Mouse (Mus musculus) urinary bladder, adult 18-20 months (tissue): ENCODE results near the gene Tbx1.
A peak's percentile ranks its signal among the peaks of the same experiment; 100 is the strongest.

Experiments used
- DNase-seq, 2 experiments: peaks; one replicate each; pipeline ENCODE4 v3.0.0; 2022; ENCODE audit warnings: low spot score in 2 of 2, mixed read lengths in 2 of 2

Tbx1 gene

DNA sequence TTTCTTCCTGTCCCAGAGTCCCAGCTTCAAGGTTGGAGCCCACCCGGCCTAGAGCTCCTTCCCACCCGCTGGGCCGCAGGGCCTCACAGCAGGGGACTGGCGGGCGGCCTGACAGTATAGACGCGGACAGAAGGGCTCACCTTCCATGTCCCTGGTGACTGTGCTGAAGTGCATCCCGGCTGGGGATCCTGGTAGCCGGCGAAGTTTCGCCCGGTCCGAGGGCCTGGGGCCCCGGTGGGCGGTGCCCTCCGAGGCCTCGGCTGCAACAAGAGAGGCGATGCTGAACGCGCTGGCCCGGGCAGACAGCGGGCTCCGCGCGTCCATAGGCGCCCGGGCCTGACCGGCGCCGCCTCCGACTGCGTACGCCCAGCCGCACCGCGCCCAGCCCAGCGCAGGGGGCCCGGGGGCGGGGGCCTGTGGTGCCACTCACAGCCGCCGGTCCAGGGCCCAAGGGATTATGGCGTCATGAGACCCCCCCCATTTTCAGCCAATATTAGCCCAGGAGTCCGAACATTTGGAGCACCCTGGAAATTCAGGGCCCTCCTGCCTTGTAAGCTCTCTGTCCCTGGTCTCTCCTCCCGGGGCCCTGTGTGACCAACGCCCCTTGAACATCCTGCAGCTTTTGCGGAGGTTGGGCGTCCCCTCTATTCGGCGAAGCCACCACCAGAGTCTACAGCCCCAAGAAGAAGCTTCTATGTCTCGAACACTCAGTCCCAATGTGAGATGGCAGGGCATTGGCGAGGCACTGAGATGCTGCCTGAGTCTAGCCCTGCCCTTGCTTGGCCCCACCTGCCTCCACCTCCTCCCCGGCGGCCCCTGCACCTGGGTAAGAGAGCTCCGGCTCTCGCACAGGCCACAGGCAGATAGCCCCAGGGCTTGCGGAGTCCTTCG is 2.4 kb downstream of the Tbx1 start:
- no peak for DNase-seq

DNA sequence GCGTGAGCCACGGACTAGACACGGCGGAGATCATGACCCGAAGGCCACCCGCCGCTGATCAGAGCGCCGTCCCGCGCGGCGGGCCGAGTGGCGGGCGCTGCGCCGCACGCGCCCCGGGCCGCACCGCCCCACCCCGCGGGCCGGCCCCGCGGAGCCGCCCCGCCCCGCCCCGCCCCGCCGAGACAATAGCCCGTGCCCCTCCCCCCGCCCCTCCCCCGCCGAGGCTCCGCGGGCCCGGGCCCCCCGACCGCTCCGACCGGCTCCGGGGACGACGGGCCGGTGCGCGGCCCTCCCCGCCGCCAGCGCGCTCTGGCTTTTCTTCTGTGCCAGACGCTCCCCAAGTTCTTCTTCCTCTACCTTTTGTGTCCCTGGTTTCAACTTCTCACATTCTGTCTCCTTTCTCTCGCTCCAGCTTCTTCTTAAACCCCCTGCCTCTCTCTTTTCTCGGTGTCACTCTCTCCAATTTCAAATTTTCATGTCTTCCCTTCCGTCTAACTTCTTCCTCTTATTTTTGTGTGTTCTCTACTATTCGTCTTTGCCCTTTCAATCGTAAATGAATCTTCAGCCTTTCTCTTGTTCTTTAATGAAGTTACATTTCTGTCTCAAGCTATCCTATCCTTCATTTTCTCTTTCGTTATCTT is 3.4 kb downstream of the Tbx1 start:
- DNase-seq: no peak

DNA sequence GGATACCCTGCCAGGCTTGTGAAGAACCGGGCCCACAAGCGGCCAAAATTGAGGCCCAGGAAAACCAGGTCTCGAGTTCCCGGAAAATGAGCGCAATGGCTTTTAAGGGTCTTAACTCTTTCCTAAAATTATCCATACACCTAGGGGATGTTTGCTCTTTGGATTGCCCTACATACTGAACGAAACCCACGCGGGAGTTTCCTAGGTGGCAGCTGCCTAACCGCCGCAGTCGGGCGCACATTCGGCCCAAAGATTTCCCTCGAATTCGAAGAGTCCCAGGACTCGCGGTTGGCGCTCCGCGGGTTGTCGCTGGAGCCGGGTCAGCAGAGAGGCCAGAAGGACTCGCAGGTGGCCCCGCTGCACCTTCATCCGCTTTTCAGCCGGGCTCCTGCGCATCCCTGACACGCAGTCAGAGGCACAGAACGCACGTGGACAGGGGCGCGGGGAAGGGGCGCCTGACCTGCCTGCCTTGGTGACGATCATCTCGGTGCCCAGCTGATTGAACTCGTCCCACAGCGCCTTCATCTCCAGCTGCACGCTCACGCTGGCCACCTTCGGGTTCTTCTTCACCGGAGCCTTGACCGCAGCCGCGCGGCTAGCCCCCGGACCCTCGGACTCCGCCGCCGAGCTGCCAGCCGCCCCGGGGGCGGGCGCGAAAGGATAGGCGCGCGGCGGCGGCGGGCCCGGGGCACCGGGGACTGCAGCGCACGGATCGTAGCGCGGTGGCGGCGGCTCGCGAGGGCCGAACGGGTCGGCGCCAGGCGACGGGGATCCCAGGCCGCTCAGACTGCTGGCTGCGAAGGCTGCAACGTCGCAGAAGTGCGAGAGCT is 4.2 kb downstream of the Tbx1 start:
- no peak for DNase-seq

DNA sequence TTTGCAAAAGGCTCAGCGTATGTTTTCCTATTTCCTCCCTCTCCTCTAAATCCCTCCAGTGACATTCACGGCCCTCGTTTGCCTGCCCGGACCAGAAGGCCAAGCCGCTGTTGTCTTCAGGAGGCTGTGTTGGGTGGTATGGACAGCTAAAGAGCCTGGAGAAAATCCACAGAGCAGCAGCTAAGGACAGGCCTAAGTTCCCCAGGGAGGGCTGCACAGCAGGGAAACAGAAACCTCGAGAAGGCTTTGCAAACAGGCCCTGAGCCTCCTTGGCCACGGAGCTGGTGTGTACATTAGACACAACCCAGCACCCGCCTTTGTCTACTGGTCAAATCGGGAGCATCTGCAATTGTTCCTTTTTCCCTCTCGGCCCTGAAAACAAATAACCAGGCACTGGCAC is 4.8 kb downstream of the Tbx1 start:
- DNase-seq: no peak

DNA sequence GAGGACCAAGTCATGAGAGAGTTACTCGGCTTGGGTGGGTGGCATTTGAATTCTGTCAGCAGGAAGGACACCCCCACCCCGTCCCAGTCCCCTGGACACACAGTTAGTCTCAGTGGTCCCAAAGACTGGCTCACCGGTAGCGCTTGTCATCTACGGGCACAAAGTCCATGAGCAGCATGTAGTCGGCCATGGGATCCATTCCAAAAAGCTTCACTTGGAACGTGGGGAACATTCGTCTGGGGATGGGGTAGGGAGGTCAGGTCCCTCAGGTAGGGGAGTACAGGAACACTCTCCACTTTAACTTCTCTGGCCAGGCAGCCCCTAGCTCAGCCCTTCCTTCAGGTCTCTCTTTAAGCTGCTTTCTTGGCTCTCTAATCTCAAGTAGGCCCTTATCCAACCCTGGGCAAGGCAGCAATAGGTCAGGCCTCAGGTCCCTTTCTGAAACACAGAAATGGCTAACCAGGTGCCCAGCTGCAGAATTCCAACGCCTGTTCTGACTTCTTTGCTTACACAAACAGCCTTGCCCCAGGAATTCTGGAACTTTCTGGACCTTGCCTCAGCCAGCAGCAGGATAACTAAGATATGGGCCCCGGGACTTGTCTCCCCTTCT is 5.5 kb downstream of the Tbx1 start:
- no peak for DNase-seq

DNA sequence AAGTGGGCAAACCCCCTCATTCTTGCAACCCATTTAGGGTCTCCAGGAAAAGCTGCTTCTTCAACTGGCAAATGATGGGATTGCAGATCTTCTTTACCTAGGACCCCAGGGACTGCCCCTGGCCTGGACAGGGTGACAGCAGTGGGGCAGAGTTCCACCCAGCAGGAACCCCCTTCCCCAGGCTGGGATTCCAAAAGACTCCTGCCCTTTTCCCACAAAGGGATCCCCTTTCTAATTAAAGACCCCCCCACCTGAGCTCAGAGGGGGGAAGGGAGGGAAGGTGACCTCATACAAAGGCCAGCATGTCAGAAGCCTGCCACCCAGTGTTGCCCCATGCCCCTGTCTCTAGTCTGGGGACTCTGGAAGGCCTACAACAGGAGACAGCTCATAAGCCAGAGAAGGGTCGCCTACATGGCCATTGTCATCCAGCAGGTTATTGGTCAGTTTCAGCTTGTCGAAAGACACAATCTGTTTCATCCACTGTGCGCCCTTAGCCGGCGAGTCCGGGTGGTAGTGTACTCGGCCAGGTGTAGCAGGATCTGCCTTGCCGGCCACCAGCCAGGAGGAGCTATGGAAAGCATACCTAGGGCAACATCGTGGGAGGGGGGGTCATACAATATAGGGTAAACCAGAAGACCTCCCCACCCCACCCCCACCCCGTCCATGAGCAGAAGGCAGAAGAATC is 6.7 kb downstream of the Tbx1 start:
- no peak for DNase-seq

DNA sequence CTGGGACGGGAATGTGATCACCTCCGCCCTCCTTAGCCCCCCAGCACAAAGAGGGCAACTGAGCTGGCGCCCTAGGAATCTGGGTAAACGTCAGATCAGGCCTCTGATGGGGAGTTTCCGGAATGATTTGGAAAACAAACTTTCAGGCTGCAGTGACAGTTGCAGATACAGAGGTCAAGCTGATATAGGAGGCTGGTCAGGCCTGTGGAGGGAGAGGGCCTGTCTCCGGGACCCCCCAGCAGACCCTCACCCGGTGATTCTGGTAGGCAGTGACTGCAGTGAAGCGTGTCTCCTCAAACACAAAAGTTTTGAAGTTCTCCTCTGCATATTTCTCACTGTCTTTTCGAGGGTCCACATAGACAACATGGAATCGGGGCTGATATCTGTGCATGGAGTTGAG is 7.3 kb downstream of the Tbx1 start:
- no peak for DNase-seq

DNA sequence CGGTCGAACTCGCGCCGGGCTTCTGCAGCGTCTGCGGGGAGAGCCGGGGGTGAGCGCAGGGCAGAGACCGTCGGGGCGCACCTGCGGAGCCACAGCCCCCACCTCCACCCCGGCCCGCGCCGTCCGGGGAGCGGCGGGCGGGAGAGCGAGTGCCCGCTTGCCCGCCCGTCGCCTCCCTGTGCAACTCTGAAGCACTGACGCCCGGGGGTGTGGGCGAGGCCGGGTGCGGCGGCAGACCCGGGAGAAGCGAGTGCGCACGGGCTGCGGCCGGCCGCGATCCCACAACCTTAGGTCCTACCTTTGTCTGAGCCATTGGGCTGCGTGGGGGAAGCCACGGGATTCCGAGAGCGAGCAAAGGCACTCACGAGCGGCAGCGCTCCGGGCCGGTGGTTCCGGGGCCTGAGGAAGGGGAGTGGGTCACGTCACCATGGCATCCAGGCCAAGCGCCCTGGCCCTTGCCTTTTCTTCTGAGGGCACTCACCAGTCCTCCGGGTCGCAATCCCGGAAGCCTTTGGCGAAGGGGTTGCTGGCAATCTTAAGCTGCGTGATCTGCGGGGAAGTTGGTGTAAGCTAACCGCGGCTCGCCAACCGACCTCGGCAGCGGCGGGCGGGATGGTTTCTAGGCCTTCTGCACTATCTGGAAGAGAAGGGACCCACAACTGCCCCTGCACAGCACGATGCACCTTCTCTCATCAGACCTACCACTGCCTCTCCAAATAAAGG is 7.9 kb downstream of the Tbx1 start:
- DNase-seq: no peak

DNA sequence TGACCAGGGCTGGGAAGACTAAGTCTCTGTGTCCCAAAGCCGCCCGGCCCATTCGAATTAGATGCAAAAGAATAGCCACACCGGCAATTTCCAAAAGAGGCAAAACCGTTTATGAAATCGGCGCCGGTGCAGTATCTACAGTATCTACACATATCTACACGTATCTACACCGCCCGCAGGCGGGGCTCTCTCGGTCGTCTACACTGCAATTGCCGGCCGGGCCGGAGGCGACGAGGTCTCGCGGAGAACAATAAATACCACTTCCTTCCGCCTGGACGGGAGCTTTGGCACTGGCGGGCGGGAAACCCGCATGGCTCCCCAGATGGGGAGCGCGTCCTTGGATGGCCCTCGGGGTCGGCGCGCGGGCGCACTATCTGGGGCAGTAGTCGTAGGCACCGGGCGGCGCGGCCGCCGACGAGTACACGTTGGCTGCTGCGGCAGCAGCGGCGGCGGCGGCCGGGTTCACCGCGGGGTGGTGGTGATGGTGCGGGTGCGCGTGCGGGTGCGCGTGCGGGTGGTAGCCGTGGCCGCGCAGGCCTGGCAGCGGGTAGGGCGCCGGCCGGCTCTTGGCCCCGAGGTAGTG is 8.8 kb downstream of the Tbx1 start:
- peak in 1 of 2 experiments; percentile 37 for DNase-seq

DNA sequence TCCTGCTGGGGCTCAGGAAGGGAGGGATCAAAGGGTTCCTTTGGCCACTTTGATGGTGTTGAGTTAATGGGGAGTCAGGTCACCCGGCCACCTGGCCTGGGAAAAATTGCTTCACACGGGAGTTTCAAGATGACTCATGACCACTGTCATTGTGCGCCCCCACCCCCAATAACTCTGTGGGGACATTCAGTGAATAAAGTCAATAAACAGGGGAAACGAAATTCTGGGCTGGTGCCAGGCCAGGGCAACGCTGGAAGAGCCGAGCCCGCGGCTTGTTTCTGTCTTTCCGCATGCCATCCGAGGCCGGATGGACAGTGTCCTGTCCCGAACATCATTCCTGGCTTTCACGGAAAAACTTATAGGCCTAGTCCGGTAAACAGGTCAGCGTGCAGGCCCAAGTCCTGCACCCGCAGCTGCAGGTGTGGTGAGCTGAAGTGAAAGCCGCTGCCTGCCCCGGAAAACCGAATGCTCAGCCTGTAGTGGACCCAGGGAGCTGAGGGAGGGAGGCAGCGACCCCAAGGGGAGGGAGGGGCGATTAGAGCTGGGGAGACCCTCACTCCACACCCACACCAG is 9.3 kb downstream of the Tbx1 start:
- DNase-seq: no peak

DNA sequence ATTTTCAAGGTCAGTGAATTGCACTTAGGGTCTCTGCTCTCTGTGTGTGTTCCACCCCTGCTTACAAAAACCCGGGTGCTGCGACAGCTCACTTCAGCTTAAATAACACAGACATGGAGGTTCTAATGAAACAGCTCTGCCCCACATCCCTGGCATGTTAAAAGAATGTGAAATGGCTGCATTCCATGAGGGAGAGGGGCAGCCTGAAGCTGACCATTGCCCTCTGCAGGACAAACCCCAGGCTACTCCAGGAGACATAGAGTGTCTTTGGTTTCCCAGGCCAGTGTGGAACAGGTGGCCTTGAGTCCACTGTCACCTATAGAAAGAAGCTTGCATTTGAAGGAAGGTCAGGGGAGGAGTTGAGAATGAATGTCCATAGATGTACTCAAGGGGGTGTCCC is 10.1 kb downstream of the Tbx1 start:
- no peak for DNase-seq

DNA sequence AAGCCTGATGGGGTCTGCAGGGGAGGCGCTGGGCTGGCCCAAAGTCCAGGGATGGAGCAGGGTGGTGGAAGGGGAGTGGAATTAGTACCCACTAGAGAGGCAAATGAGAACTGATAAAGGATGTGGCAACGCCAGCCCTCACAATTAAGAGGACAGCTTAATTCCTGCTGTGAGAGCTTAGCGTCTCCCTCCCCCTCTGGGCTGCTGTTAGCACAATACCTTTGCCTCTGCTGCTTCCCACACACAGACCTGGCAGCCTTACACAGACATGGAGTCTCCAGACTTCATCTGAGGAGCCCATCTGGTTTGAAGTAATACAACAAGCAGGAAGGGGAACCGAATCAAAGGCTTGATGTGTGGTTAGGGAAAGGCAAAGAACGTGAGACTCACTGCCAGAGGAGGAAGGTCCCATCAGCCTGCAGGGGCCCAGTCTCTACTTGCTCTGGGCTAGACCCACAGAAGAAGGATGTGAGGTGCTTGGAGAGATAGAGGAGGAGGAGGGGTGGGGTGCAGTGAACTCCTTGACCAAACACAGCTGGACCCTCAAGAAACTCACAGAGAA is 12.8 kb downstream of the Tbx1 start:
- DNase-seq: no peak

DNA sequence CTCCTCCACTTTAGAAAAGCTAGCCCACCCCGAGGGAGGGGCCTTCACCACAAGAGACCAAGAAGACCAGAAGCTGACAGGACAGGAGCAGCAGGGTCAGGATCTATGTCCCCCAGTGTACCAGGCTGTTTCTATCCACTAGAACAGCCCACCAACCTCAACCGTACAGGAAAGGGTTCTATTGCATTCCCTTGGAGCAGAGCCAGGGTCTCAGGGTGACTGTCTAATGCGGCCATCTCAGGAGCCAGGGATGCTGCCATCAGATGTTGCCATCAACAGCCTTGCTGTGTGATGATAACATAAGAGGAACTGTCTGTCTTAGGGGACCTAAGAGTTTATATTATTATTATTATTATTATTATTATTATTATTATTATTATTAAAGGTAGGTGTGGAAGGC is 13.4 kb downstream of the Tbx1 start:
- DNase-seq: no peak

DNA sequence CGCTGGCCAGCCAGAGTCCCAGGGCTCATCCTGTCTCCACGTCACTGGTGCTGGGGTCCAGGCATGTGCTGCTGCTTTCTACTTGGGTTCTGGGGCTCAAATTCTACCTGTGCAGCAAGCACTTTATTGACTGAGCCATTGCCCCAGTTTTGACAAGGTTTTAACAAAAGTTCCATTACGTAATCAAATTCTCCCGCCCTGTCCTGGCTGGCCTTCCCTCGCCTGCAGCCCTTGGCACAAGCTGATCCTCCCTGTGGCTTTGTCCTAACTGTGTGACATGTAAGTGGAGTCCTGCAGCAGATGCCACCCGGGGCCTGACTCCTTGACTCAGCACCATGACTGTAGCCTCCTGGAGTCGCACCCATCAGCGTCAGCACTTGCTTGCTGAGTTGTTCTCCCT is 16.3 kb downstream of the Tbx1 start:
- DNase-seq: no peak

DNA sequence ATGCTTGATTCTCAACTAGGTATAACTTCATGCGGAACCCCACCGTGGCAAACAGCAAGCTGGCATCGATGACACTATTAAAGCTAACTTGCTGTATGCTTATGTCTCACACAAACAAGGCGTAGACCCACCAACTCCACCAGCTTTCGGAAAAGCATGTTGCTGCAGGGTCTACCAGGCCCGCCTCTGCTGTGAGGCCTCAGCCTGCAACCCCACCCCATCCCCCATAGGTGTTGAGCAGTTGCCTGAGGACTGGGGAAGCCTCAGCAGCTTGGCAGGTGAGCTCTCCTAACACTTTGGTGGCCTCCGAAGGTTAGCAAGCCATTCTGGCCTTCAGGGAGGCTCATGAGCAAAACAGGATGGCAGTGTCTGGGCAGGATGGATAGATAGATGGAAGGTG is 21.9 kb downstream of the Tbx1 start:
- no peak for DNase-seq

DNA sequence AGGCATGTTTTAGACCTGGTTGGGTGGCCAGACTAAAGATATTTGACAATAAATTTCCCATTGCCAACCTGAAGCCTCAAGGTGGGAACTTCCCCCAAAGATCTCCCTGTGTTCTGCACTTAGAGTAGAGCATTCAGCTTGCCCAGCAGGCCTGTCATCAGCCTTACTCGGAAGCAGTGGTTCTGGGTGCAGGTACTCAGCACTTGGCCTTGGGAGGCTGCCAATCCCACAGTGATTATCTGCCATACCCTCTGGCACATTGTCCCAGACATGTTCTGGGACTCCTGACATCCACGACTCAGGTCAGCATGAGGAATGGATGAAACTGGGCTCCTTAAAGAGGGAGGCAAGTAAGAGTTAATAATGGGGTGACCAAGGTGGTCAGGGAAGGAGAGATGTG is 26.0 kb downstream of the Tbx1 start:
- no peak for DNase-seq

DNA sequence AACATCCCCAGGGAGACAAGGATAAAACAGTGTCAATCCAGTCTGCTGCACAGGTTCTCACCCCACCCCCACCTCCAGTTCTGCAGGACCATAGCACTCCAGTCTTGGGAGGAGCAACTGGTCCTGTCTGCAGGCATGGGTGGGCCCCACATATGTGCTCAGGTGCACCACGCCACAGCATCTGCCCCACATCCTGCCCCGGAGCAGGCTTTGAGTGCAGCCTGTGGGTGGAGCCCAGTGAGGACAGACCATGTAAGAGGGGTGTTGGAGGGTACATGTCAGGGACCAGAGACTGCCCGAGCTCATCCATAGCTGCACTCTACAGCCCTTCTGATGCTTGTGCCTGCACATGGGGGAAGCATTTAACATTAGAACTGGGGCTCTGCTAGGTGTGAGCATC is 34.0 kb downstream of the Tbx1 start:
- no peak for DNase-seq

DNA sequence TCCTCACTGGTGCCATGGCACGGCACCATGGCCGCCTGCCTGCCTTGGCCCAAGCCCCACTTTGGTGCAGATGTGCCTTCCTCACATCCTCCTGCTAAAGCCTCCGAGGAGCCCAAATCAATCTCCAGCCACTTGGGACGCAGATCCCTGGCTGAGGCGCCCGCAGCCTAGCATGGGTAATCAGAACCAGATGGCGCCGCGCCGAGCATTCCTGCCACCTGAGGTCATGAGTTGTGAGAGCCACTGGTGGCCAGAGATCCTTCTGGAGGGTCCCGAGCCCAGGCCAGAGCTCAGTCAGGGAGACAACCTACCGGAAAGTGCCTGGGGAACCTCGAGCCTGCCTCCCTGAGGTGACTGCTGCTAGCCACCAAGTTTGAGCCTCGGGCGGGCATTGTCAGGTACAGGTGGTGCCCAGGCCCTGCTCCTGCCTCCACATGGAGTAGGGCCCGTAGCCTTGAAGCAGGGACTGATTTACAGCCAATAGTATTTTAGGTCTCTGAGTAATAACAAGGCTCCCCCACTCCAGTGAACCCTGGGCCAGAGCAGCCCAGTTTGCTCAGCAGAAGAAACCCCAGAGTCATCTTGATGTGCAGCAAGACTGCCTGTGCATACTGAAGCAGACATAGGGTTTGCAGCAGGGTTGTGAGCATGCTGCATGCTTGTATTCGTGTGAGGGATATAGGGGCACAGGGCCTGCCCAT is 35.1 kb downstream of the Tbx1 start:
- no peak for DNase-seq

DNA sequence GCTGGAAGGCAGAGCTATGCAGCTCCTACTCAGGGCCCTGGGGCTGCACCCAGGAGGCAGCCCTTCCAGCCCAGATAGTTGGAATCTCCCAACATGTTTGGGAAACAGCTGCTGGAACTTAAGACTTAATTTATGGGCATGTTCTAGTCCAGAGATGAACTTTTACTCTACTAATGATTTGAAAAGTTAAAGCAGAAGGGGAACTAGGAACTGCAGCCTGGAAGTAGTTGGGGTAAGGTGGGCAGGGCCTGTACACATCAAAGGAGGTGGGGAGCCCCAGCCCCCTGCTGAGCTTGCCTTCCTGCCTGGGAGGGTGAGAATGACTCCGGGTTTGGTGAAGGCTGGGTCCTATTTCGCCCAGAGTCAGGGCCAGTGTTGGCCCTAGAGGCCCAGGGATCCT is 35.8 kb downstream of the Tbx1 start:
- no peak for DNase-seq
